Mouse (Mus musculus) hindbrain, embryonic 12.5 days (tissue): Measurements from ENCODE around the gene Id1. TPM values are rescaled to one million over a fixed set of nuclear protein-coding genes. Genes with fewer than 3 reads are reported as not detected.

Experiments
- ATAC-seq: fragments of 200-750 bp; cut with Nextera tagmentation; 2 replicates; pipeline ENCODE4 v1.8.0; 2017; ENCODE audit warnings: moderate TSS enrichment; ENCODE audit not compliant: low FRiP score
- H3K27ac ChIP-seq: fragments of 300-500 bp; sonication (generic); 2 replicates; pipeline ENCODE4 v1.5.1; 2016; ENCODE audit warnings: mild to moderate bottlenecking
- H3K27me3 ChIP-seq: fragments of 300-500 bp; sonication (generic); 2 replicates; pipeline ENCODE4 v1.6.1; 2016; ENCODE audit warnings: mild to moderate bottlenecking
- H3K36me3 ChIP-seq: fragments of 300-500 bp; sonication (generic); 2 replicates; pipeline ENCODE4 v1.6.1; 2016; ENCODE audit warnings: mild to moderate bottlenecking
- H3K4me1 ChIP-seq: fragments of 300-500 bp; sonication (generic); 2 replicates; pipeline ENCODE4 v1.6.1; 2016
- H3K4me2 ChIP-seq: fragments of 300-500 bp; sonication (generic); replicated peaks from 2 replicates; pipeline ENCODE4 v1.6.1; 2016; ENCODE audit warnings: mild to moderate bottlenecking
- H3K4me3 ChIP-seq: fragments of 300-500 bp; sonication (generic); 2 replicates; pipeline ENCODE4 v1.5.1; 2016; ENCODE audit warnings: mild to moderate bottlenecking
- H3K9ac ChIP-seq: fragments of 300-500 bp; sonication (generic); 2 replicates; pipeline ENCODE4 v1.6.1; 2016; ENCODE audit warnings: mild to moderate bottlenecking, moderate library complexity
- H3K9me3 ChIP-seq: fragments of 300-500 bp; sonication (generic); replicated peaks from 2 replicates; pipeline ENCODE4 v1.6.1; 2016; ENCODE audit warnings: mild to moderate bottlenecking
- WGBS: fragments of 180-500 bp; shearing (Covaris S2); methylation state at CpG from one replicate; pipeline ENCODE4 v1.1.7; 2016; 5-methylcytosine and 5-hydroxymethylcytosine counted together
- polyA plus RNA-seq: library from polyadenylated mRNA; unstranded; fragments of >200 nt; fragmentation: Nextera tagmentation; extraction: Ambion mirVana; gene quantifications from 2 replicates; pipeline ENCODE4 v1.2.1, GENCODE M21; 2016

The Id1 gene
- polyA plus RNA-seq, 1 experiment from 2014 or later = 157 TPM

GRCm38 (mm10) chr2:152737306-152738221, 1.5 kb downstream of the Id1 start:
- H3K4me1 ChIP-seq = peaks cover 58% of the 10 kb centered on the region
- H3K4me2 ChIP-seq = peak overlapping the region; percentile 65
- no peaks in the 10 kb centered on the region for H3K36me3 ChIP-seq
- H3K9me3 ChIP-seq = no peaks in the 10 kb centered on the region
- peak overlapping the region; percentile 70 for H3K9ac ChIP-seq
- peak overlapping the region; percentile 49 for H3K4me3 ChIP-seq
- no peaks in the 10 kb centered on the region for H3K27me3 ChIP-seq
- no peak for ATAC-seq
- H3K27ac ChIP-seq = peak overlapping the region; percentile 82
- WGBS = 7% methylated on average over 10 of the region's 10 CpGs

GRCm38 (mm10) chr2:152738341-152738740, 2.3 kb downstream of the Id1 start:
- no peak for ATAC-seq
- Histone ChIP-seq H3K9ac (peak overlapping the region; percentile 70), H3K9me3 (no peaks in the 10 kb centered on the region), H3K4me2 (peak overlapping the region; percentile 65), H3K4me1 (peaks cover 56% of the 10 kb centered on the region), H3K27ac (peak overlapping the region; percentile 82), H3K27me3 (no peaks in the 10 kb centered on the region), H3K36me3 (no peaks in the 10 kb centered on the region), H3K4me3 (peak overlapping the region; percentile 49)
- 46% methylated on average over 2 of the region's 2 CpGs for WGBS

- Histone ChIP-seq H3K9me3 (no peaks in the 10 kb centered on the region), H3K36me3 (no peaks in the 10 kb centered on the region), H3K4me3 (peak overlapping the region; percentile 49), H3K27ac (peak overlapping the region; percentile 82), H3K4me1 (peaks cover 50% of the 10 kb centered on the region), H3K27me3 (no peaks in the 10 kb centered on the region), H3K4me2 (peak overlapping the region; percentile 65), H3K9ac (peak overlapping the region; percentile 60)
- WGBS = under 1% methylated on average over 33 of the region's 36 CpGs
- peak; percentile 27 for ATAC-seq
Observed at GRCm38 (mm10) chr2:152739031-152739841, 3.2 kb downstream of the Id1 start.

- H3K9me3 ChIP-seq = no peaks in the 10 kb centered on the region
- H3K9ac ChIP-seq = peak overlapping the region; percentile 60
- H3K27me3 ChIP-seq = no peaks in the 10 kb centered on the region
- no peaks in the 10 kb centered on the region for H3K36me3 ChIP-seq
- H3K4me3 ChIP-seq = no peak overlapping the region
- WGBS = 18% methylated on average over 3 of the region's 3 CpGs
- H3K4me1 ChIP-seq = peaks cover 44% of the 10 kb centered on the region
- peak overlapping the region; percentile 82 for H3K27ac ChIP-seq
- peak overlapping the region; percentile 65 for H3K4me2 ChIP-seq
- no peak for ATAC-seq
Observed at GRCm38 (mm10) chr2:152739842-152740260, 3.8 kb downstream of the Id1 start.

- H3K36me3 ChIP-seq = no peaks in the 10 kb centered on the region
- WGBS = 62% methylated on average over 5 of the region's 5 CpGs
- no peak for ATAC-seq
- no peak overlapping the region for H3K9ac ChIP-seq
- peak overlapping the region; percentile 82 for H3K27ac ChIP-seq
- peaks cover 40% of the 10 kb centered on the region for H3K4me1 ChIP-seq
- no peak overlapping the region for H3K4me3 ChIP-seq
- no peaks in the 10 kb centered on the region for H3K27me3 ChIP-seq
- no peak overlapping the region for H3K4me2 ChIP-seq
- H3K9me3 ChIP-seq = no peaks in the 10 kb centered on the region
Observed at GRCm38 (mm10) chr2:152740490-152740889, 4.4 kb downstream of the Id1 start.

- Histone ChIP-seq H3K27ac (peak overlapping the region; percentile 66), H3K27me3 (no peaks in the 10 kb centered on the region), H3K9ac (no peak overlapping the region), H3K36me3 (no peaks in the 10 kb centered on the region), H3K4me3 (no peak overlapping the region), H3K4me2 (peak overlapping the region; percentile 28), H3K9me3 (no peaks in the 10 kb centered on the region), H3K4me1 (peaks cover 35% of the 10 kb centered on the region)
- no peak for ATAC-seq
- WGBS = 49% methylated on average over 14 of the region's 14 CpGs
Observed at GRCm38 (mm10) chr2:152741153-152742041, 5.3 kb downstream of the Id1 start.

- Histone ChIP-seq H3K36me3 (no peaks in the 10 kb centered on the region), H3K4me1 (peaks cover 32% of the 10 kb centered on the region), H3K9me3 (no peaks in the 10 kb centered on the region), H3K4me2 (no peak overlapping the region; the same call in 1 of the 2 replicates), H3K27me3 (no peaks in the 10 kb centered on the region), H3K9ac (no peak overlapping the region), H3K4me3 (no peak overlapping the region), H3K27ac (0 out of 2 replicates have a peak overlapping the region, but pooled peaks have one; percentile 40)
- WGBS = 26% methylated on average over 10 of the region's 10 CpGs
- ATAC-seq = 0 out of 2 replicates have a peak, but pooled peaks have one; percentile 15
Observed at GRCm38 (mm10) chr2:152742435-152742834, 6.4 kb downstream of the Id1 start.

GRCm38 (mm10) chr2:152753944-152754711, 18.1 kb downstream of the Id1 start, which contains the start of gene Cox4i2:
TSS of gene Cox4i2 (plus strand) at chr2:152754173.
- WGBS = 4% methylated on average over 30 of the region's 30 CpGs
- no peak for ATAC-seq

GRCm38 (mm10) chr2:152756474-152757393, 20.7 kb downstream of the Id1 start:
- no peak for ATAC-seq

More at GRCm38 (mm10) chr2:152753944-152754711, 18.1 kb downstream of the Id1 start, which contains the start of gene Cox4i2:
- Histone ChIP-seq H3K27ac (no peak within 1 kb of the TSS), H3K9ac (peak within 1 kb of the TSS; percentile 42; the same call in 1 of the 2 replicates), H3K36me3 (no peaks in the 10 kb centered on the region), H3K4me1 (peaks cover 17% of the 10 kb centered on the region), H3K27me3 (peaks cover 13% of the 10 kb centered on the region), H3K4me2 (peak within 1 kb of the TSS; percentile 51), H3K4me3 (peak within 1 kb of the TSS; percentile 21), H3K9me3 (no peaks in the 10 kb centered on the region)

GRCm38 (mm10) chr2:152757478-152757877, 21.4 kb downstream of the Id1 start:
- H3K27ac ChIP-seq = no peak overlapping the region
- no peak overlapping the region for H3K9ac ChIP-seq
- peaks cover 13% of the 10 kb centered on the region for H3K27me3 ChIP-seq
- 51% methylated on average over 2 of the region's 2 CpGs for WGBS
- no peak for ATAC-seq
- H3K9me3 ChIP-seq = no peaks in the 10 kb centered on the region
- H3K36me3 ChIP-seq = no peaks in the 10 kb centered on the region
- no peak overlapping the region for H3K4me2 ChIP-seq
- H3K4me3 ChIP-seq = no peak overlapping the region
- H3K4me1 ChIP-seq = peaks cover 17% of the 10 kb centered on the region

More at GRCm38 (mm10) chr2:152756474-152757393, 20.7 kb downstream of the Id1 start:
- no peaks in the 10 kb centered on the region for H3K9me3 ChIP-seq
- no peak overlapping the region for H3K27ac ChIP-seq
- WGBS = 67% methylated on average over 17 of the region's 17 CpGs
- H3K4me2 ChIP-seq = no peak overlapping the region
- no peak overlapping the region for H3K4me3 ChIP-seq
- peaks cover 13% of the 10 kb centered on the region for H3K27me3 ChIP-seq
- H3K9ac ChIP-seq = no peak overlapping the region
- H3K36me3 ChIP-seq = no peaks in the 10 kb centered on the region
- H3K4me1 ChIP-seq = peaks cover 17% of the 10 kb centered on the region
